Mouse (Mus musculus) ES-E14 (cell line): ENCODE data around the gene Dync1i2.

Experiments used
- HCFC1 ChIP-seq: IDR thresholded peaks from 2 replicates; pipeline ENCODE4 v1.6.1; 2012; ENCODE audit warnings: low read length, inconsistent platforms, borderline replicate concordance; ENCODE audit not compliant: insufficient read depth
- MAFK ChIP-seq: IDR thresholded peaks from 2 replicates; pipeline ENCODE4 v1.6.1; 2014; ENCODE audit warnings: mild to moderate bottlenecking, low read depth, low read length, inconsistent platforms; ENCODE audit not compliant: insufficient read depth

GRCm38 (mm10) chr2:71194137-71194960, 17.2 kb upstream of the Dync1i2 start:
- TF ChIP-seq HCFC1 (no peak), MAFK (no peak)
